Mouse (Mus musculus) cerebellum, adult 2 months (tissue): Measurements from ENCODE around the gene Dnaja1. TPM values are rescaled to one million over a fixed set of nuclear protein-coding genes. Genes with fewer than 3 reads are reported as not detected.

Source experiments
- DNase-seq, 2 experiments: peaks; one replicate each; pipeline ENCODE4 v3.0.0; 2021
- H3K27ac ChIP-seq: fragments of 200-500 bp; 2 replicates; pipeline ENCODE4 v1.5.1; 2012; ENCODE audit warnings: low read length, control low read depth, inconsistent platforms; ENCODE audit not compliant: insufficient read depth
- H3K27me3 ChIP-seq: fragments of 200-500 bp; 2 replicates; pipeline ENCODE4 v1.6.1; 2012; ENCODE audit warnings: inconsistent platforms, mild to moderate bottlenecking, low read length, moderate library complexity; ENCODE audit not compliant: control insufficient read depth, insufficient read depth
- H3K4me1 ChIP-seq: fragments of 200-500 bp; 2 replicates; pipeline ENCODE4 v1.6.1; 2011; ENCODE audit warnings: low read length; ENCODE audit not compliant: control insufficient read depth, insufficient read depth
- H3K4me3 ChIP-seq: fragments of 200-500 bp; replicated peaks from 2 replicates; pipeline ENCODE3; 2011; ENCODE audit warnings: mild to moderate bottlenecking, low read depth, low read length, control low read depth; ENCODE audit not compliant: insufficient read depth
- CTCF ChIP-seq: fragments of 200-500 bp; IDR thresholded peaks from 2 replicates; pipeline ENCODE4 v1.5.1; 2011; ENCODE audit warnings: low read depth, mild to moderate bottlenecking, control low read depth, low read length, moderate library complexity, borderline replicate concordance; ENCODE audit not compliant: insufficient read depth
- POLR2A ChIP-seq: fragments of 200-500 bp; IDR thresholded peaks from 2 replicates; pipeline ENCODE4 v1.6.1; 2011; ENCODE audit warnings: low read length, control low read depth, borderline replicate concordance; ENCODE audit not compliant: insufficient read depth
- WGBS: fragments of 180-500 bp; shearing (Covaris S2); methylation state at CpG from one replicate; pipeline ENCODE4 v1.1.7; 2018; 5-methylcytosine and 5-hydroxymethylcytosine counted together
- polyA plus RNA-seq: library from polyadenylated mRNA; depleted of rRNA; stranded (reverse); fragments of >200 nt; gene quantifications from 2 replicates; pipeline ENCODE4 v1.2.3, GENCODE M21; 2012

Gene Dnaja1
- polyA plus RNA-seq, 1 experiment: 93.0 TPM

- DNase-seq: peak; percentile 97
- Histone ChIP-seq H3K27ac (peak within 1 kb of the TSS; percentile 6; the same call in 1 of the 2 replicates), H3K4me1 (no peaks in the 10 kb centered on the region), H3K27me3 (no peaks in the 10 kb centered on the region), H3K4me3 (peak within 1 kb of the TSS; percentile 93)
- WGBS: under 1% methylated on average over 40 of the region's 40 CpGs
- TF ChIP-seq CTCF (no peak), POLR2A (peak; percentile 85)
Observed at GRCm38 (mm10) chr4:40757780-40758420, 36.0 kb downstream of the Dnaja1 start, which contains the start of gene Smu1. Gene Smu1 (minus strand): TSS chr4:40757923.

- WGBS: 44% methylated on average over 5 of the region's 5 CpGs
- Histone ChIP-seq H3K4me3 (no peak overlapping the region), H3K27me3 (no peaks in the 10 kb centered on the region), H3K27ac (no peak overlapping the region), H3K4me1 (no peaks in the 10 kb centered on the region)
- no peak for DNase-seq
- no peak for TF ChIP-seq CTCF
- TF ChIP-seq POLR2A: no peak
Observed at GRCm38 (mm10) chr4:40759876-40760275, 37.9 kb downstream of the Dnaja1 start.

- Histone ChIP-seq H3K4me1 (peaks cover 3% of the 10 kb centered on the region; the same call in 1 of the 2 replicates), H3K27ac (no peak overlapping the region), H3K4me3 (no peak overlapping the region), H3K27me3 (no peaks in the 10 kb centered on the region)
- peak; percentile 53 to 60 for DNase-seq
- 18% methylated on average over 12 of the region's 12 CpGs for WGBS
- peak; percentile 87 for TF ChIP-seq CTCF
- TF ChIP-seq POLR2A: no peak
Observed at GRCm38 (mm10) chr4:40774279-40775259, 52.6 kb downstream of the Dnaja1 start.

- Histone ChIP-seq H3K27me3 (no peaks in the 10 kb centered on the region), H3K27ac (no peak overlapping the region), H3K4me3 (no peak overlapping the region), H3K4me1 (peaks cover 3% of the 10 kb centered on the region; the same call in 1 of the 2 replicates)
- TF ChIP-seq POLR2A (no peak), CTCF (no peak)
- WGBS: 76% methylated on average over 4 of the region's 4 CpGs
- no peak for DNase-seq
Observed at GRCm38 (mm10) chr4:40776416-40776815, 54.5 kb downstream of the Dnaja1 start.

- WGBS: 32% methylated on average over 2 of the region's 2 CpGs
- no peak for DNase-seq
- no peak overlapping the region for H3K4me3 ChIP-seq
- TF ChIP-seq CTCF: no peak
- TF ChIP-seq POLR2A: no peak
- H3K27me3 ChIP-seq: no peaks in the 10 kb centered on the region
- peaks cover 3% of the 10 kb centered on the region; the same call in 1 of the 2 replicates for H3K4me1 ChIP-seq
- no peak overlapping the region for H3K27ac ChIP-seq
Observed at GRCm38 (mm10) chr4:40777116-40777515, 55.2 kb downstream of the Dnaja1 start.

GRCm38 (mm10) chr4:40778656-40779055 lies 56.7 kb downstream of the Dnaja1 start:
- WGBS: 78% methylated on average over 6 of the region's 6 CpGs
- Histone ChIP-seq H3K4me1 (peaks cover 3% of the 10 kb centered on the region; the same call in 1 of the 2 replicates), H3K27ac (no peak overlapping the region), H3K4me3 (no peak overlapping the region), H3K27me3 (no peaks in the 10 kb centered on the region)
- TF ChIP-seq POLR2A (no peak), CTCF (no peak)
- no peak for DNase-seq

GRCm38 (mm10) chr4:40781143-40781542 lies 59.2 kb downstream of the Dnaja1 start:
- DNase-seq: no peak
- H3K4me1 ChIP-seq: no peaks in the 10 kb centered on the region
- no peak overlapping the region for H3K4me3 ChIP-seq
- TF ChIP-seq CTCF (no peak), POLR2A (no peak)
- H3K27me3 ChIP-seq: no peaks in the 10 kb centered on the region
- 43% methylated on average over 3 of the region's 3 CpGs for WGBS
- no peak overlapping the region for H3K27ac ChIP-seq
